Mouse (Mus musculus): ENCODE results near the gene Gng2.

The Gng2 gene

GRCm38 (mm10) chr14:19976421-19977270 is 781 bp downstream of the Gng2 start:
- peak; percentile 29 to 72 for DNase-seq (ENCODE audit: low spot score in 2 of 2)

- peak in 1 of 2 experiments; percentile 20 for DNase-seq (ENCODE audit: low spot score in 2 of 2)
These were observed 2.4 kb downstream of the Gng2 start for GRCm38 (mm10) chr14:19974978-19975493.

DNA sequence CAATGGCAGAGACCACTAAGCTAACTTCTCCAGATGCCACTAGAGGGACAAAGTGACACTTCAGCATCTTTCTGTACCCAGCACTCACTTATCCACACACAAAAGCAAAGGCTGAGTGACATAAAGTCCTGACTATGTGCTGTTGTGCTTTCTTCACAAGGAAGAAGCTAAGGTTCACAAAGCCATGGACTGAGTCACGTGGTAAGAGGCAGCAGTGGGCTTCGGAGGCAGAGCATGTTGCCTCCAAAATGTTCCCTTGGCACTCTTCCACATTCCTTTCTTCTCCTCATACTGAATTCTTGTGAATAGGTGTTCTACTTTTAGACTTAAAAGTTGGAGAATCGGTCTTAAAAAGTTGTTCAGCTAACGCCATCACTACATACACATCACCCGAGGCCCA is 3.0 kb downstream of the Gng2 start:
- DNase-seq (ENCODE audit: low spot score in 2 of 2), result no peak

- DNase-seq (ENCODE audit: low spot score in 2 of 2), result no peak
These were observed 5.0 kb downstream of the Gng2 start for GRCm38 (mm10) chr14:19972316-19973029.

- no peak for DNase-seq (ENCODE audit: low spot score in 2 of 2)
These were observed 6.6 kb downstream of the Gng2 start for GRCm38 (mm10) chr14:19970845-19971244.

DNA sequence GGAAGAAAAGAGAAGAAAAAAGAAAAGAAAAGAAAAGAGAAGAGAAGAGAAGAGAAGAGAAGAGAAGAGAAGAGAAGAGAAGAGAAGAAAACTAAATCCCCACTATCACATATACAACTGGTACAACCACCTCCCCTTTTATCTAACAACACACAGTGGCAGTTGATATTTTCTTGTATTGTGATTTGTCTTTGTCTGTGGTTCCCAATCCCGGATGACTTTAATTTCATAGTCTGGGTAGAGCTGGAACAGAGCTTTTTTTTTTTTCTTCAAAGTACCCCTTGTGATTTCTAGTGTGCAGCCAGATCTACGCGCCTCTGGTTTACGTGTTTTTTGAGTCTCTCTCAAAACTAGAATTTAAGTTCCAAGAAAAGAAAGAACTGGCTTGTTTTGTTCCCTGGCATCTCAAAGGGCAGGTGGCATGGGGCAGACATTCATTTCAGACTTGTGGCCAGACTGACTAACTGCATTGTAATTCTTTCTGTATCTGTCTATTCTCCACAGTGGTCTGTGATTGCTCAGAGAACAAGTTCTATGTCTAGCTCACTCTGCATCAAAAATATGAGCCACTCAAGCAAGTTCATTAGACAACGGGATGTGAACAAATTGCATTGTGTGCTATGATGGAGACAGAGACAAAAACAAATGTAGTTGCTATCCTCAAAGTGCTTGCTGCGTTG is 7.2 kb downstream of the Gng2 start:
- no peak for DNase-seq (ENCODE audit: low spot score in 2 of 2)

DNA sequence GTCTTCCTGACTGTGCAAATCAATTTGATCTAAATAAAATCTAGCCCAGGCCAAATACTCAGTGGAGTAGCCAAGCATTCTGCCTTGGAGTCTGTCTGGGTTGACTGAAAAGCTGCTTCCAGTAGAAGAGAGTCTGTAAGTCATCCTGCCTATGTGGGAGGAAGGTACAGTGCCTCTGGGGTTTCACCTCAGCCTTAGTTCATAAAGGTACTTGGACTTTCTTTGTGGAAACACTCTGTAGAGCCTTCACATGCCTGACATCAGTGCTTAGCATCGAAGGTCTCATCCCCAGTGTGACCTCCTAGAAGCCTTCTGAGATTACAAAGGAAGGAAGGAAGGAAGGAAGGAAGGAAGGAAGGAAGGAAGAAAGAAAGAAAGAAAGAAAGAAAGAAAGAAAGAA is 7.9 kb downstream of the Gng2 start:
- no peak for DNase-seq (ENCODE audit: low spot score in 2 of 2)

DNA sequence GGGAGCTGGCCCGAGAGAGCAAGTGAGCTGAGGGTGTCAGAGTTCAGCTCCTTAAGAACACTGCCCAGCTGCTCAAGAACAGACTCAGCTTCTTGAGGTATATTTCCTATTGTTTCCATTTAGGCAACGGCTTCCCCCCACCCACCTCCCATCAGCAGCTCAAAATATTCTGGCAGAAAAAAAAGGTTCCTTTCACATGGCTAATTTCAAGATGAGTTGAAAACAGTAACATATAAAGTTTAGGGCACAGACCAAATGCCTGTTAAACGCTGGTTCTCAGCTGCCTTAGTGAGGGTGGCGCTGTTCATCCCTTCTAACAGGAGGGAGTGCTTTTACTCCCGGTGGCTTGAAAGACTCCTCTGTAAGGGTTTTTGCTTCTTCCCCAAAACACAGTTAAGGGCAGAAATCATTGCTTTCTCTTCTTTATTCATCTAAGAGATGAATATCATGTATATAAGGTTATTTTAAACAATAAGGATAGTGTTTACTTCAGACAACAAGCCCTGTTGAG is 8.4 kb downstream of the Gng2 start:
- no peak for DNase-seq (ENCODE audit: low spot score in 2 of 2)

DNA sequence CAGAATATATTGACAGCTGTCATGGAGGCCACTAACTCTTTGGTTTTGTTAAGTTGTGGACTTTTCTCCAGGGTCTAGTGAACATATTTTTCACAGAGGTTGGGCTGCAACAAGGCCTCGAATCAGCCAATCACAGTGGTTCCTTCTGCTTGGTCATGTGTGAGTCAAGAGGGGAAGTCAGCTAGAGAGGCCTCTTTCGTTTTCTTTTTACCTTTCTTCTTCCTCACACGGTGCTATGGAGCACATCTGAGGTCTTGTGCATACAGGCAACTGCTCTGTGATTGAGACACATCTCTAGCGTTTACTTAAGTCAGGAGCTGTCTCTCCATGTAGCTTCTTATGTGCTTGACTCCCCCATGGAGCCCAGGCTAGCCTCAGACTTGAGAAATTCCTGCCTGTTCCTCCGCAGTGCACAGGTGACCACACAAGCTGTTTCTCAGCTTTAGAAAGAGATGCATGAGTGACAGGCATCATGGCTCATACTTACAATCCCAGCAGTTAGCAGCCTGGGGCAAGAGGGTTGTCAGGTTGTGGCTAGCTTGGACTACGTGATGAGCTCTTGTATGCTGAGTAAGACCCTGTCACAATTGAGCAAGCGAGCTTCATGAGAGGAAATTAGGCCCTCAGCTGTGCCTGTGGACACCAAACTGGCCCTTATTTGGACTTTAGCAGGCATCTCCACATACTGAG is 9.0 kb downstream of the Gng2 start:
- DNase-seq (ENCODE audit: low spot score in 2 of 2), result peak in 1 of 2 experiments; percentile 48

GRCm38 (mm10) chr14:19967482-19967881 is 9.9 kb downstream of the Gng2 start:
- no peak for DNase-seq (ENCODE audit: low spot score in 2 of 2)

DNA sequence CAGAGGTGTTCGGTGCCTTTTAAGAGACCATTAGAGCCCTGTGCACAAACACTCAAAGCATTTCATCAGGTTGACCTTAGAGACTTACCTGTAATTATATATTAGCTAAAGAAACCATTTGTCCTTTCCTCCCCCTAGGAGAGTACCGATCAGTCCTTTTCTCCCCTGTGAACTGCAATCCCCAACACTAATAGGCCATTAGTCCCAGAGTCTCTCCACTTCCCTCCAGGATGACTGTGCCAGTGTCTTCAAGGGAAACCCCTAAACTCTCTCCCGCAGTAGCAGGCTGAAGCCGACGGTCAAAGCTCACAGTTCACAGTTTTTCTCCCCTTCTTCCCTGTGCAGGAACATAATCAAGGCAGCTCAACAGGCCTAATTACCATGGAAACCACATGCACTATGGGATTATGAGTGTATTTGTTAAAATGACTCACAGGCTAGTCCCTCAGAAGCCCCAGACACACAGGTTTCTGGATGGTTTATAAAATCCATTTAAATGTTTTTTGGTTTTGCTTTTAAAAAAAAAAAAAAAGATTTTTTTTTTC is 13.4 kb downstream of the Gng2 start:
- no peak for DNase-seq (ENCODE audit: low spot score in 2 of 2)

GRCm38 (mm10) chr14:19961924-19962915 is 15.2 kb downstream of the Gng2 start:
- no peak for DNase-seq (ENCODE audit: low spot score in 2 of 2)

GRCm38 (mm10) chr14:19959860-19960259 is 17.6 kb downstream of the Gng2 start:
- no peak for DNase-seq (ENCODE audit: low spot score in 2 of 2)

DNA sequence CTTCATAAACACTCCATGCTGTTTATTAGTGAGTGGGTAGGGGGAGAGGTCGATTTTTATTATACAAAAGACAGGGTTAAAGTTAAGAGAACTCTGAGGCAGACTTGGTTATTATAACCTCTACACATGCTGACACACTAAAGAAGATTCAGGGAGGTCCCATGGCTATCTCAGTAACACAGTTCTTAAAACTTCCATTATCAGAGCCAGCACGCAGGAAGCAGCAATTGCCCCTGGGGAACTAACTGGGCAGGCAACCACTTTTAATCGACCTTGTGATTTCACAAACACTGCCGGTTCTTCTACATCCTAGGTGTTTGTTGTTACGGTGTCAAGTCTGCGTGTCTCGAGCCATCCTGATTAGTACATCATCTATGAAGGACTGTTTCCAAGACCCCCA is 22.4 kb downstream of the Gng2 start:
- no peak for DNase-seq (ENCODE audit: low spot score in 2 of 2)

DNA sequence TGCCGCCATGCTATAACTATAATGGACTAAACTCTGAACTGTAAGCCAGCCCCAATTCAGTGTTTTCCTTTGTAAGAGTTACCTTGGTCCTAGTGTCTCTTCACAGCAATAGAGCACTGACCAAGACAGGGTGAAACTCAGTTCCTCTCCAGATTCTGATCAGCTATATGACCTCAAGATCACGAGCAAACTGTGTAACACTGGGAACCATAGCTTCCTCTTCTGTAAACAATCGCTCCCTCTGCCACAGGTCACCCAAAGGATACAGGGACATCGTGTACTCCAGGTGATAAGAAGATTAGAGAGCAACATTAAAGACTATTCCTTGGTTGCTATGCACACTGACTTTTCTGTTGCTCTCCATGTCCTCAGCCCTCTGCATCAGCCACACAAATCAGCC is 26.6 kb downstream of the Gng2 start:
- DNase-seq (ENCODE audit: low spot score in 2 of 2), result no peak

- no peak for DNase-seq (ENCODE audit: low spot score in 2 of 2)
These were observed 28.0 kb downstream of the Gng2 start for GRCm38 (mm10) chr14:19949475-19949874.

DNA sequence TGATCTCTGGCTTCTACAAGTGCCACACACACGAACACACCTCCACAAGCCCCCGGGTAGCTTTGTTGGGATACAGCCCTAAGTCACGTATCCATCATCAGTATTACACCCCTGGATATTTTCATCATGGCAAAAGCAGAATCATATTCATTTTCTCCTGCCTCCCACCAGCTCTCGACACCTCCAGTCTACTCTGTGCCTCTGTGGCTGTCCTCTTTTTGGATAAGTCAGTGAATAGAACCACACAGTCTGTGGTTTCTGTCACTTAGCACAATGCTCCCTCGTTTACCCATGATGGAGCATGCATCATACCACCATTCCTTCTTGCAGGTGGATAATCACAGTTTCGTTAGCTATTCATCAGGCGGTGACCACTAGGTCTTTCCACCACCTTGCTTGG is 31.2 kb downstream of the Gng2 start:
- DNase-seq (ENCODE audit: low spot score in 2 of 2), result no peak

DNA sequence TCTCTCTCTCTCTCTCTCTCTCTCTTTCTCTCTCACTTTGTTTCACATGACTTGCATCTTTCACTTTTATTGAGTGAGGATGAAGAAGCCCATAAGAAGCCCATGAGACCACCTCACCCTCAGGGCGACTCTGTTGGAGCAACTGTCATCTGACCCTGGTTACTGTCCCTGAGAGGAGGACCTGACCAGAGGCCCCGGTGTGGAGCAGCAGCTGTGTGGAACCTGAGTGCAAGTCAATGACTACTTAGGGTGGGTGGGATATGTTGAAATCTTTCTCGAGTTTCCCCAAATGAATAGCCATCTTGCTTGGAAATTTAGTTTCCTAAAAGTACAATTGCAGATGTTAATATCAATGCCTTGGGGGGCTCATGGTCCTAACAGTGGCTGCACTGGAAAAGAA is 34.7 kb downstream of the Gng2 start:
- no peak for DNase-seq (ENCODE audit: low spot score in 2 of 2)

- no peak for DNase-seq (ENCODE audit: low spot score in 2 of 2)
These were observed 35.1 kb downstream of the Gng2 start for GRCm38 (mm10) chr14:19942329-19942728.

DNA sequence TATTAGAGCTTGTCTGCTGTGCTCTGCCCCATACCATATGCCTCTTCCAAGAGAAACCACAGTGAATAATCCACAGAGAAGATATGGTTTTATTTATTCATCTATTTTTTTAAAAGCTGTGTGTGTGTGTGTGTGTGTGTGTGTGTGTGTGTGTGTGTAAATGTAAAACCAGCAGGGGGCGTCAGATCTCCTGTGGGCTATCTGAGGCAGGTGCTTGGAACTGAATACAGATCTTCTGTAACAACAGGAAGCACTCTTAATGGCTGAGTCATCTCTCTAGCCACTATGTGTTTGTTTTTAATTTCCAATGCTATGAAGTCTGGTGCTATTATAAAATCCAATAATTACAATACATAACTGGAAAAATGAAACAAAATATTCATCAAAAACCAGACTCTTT is 37.4 kb downstream of the Gng2 start:
- no peak for DNase-seq (ENCODE audit: low spot score in 2 of 2)

Data from spleen, postnatal 10 days (tissue).